Mouse (Mus musculus) thymus, adult 2 months (tissue): Measurements from ENCODE around the gene Aldoc. TPM values are rescaled to one million over a fixed set of nuclear protein-coding genes. Genes with fewer than 3 reads are reported as not detected.

Experiments
- DNase-seq: peaks from one replicate; pipeline ENCODE4 v3.0.0; 2021
- H3K27ac ChIP-seq: fragments of 200-500 bp; 2 replicates; pipeline ENCODE4 v1.5.1; 2012; ENCODE audit warnings: low read length, control low read depth; ENCODE audit not compliant: control insufficient read depth, insufficient read depth
- H3K27me3 ChIP-seq: fragments of 200-500 bp; 2 replicates; pipeline ENCODE4 v1.6.1; 2012; ENCODE audit warnings: mild to moderate bottlenecking, low read length, moderate library complexity, mixed read lengths; ENCODE audit not compliant: control insufficient read depth, insufficient read depth
- H3K36me3 ChIP-seq: fragments of 200-500 bp; 2 replicates; pipeline ENCODE4 v1.6.1; 2012; ENCODE audit warnings: mild to moderate bottlenecking, low read length, moderate library complexity; ENCODE audit not compliant: control insufficient read depth, insufficient read depth
- H3K4me1 ChIP-seq: fragments of 200-500 bp; replicated peaks from 2 replicates; pipeline ENCODE4 v1.6.1; 2012; ENCODE audit warnings: low read length; ENCODE audit not compliant: control insufficient read depth, insufficient read depth
- H3K4me3 ChIP-seq: fragments of 200-500 bp; 2 replicates; pipeline ENCODE4 v1.5.1; 2012; ENCODE audit warnings: mild to moderate bottlenecking, low read length, control low read depth, moderate library complexity; ENCODE audit not compliant: control insufficient read depth, insufficient read depth
- CTCF ChIP-seq: fragments of 200-500 bp; IDR thresholded peaks from 2 replicates; pipeline ENCODE4 v1.5.1; 2012; ENCODE audit warnings: mild to moderate bottlenecking, control low read depth, low read length, moderate library complexity, borderline replicate concordance; ENCODE audit not compliant: control insufficient read depth, poor library complexity, insufficient read depth; ENCODE audit errors: extremely low read depth
- POLR2A ChIP-seq: fragments of 200-500 bp; IDR thresholded peaks from 2 replicates; pipeline ENCODE4 v1.6.1; 2012; ENCODE audit warnings: mild to moderate bottlenecking, low read length, control low read depth, moderate library complexity; ENCODE audit not compliant: control insufficient read depth, poor library complexity, insufficient read depth; ENCODE audit errors: extremely low read depth
- WGBS: fragments of 180-500 bp; shearing (Covaris S2); methylation state at CpG from one replicate; pipeline ENCODE4 v1.1.7; 2018; 5-methylcytosine and 5-hydroxymethylcytosine counted together
- polyA plus RNA-seq: library from polyadenylated mRNA; depleted of rRNA; stranded (reverse); fragments of >200 nt; gene quantifications from 2 replicates; pipeline ENCODE4 v1.2.3, GENCODE M21; 2012; rRNA removed

Aldoc gene
- polyA plus RNA-seq, 1 experiment, result 3.0 TPM

GRCm38 (mm10) chr11:78370389-78370788, 47.6 kb downstream of the Aldoc start:
- H3K27me3 ChIP-seq, result no peaks in the 10 kb centered on the region

DNA sequence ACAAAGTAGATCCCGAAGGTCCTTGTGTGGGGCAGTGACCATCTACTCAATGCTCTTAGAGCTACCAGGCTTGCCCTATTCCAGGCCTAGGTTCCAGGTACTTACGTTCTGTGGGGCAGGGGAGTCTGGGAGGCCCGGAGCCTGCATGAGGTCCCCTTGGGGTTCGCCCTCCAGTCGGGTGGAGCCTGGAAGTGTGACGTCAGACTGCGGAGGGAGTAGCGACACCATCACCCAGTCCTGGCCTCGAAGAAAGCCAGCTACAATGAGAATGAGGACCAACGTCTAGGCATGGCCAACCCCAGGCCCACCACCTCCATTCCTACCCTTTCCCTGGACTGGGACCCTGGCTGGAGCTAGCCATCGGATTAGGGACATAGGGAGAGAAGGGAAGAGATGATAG, 48.9 kb downstream of the Aldoc start:
- no peak for TF ChIP-seq POLR2A
- Histone ChIP-seq H3K4me3 (no peak overlapping the region), H3K27me3 (no peaks in the 10 kb centered on the region), H3K27ac (no peak overlapping the region), H3K36me3 (no peaks in the 10 kb centered on the region), H3K4me1 (0 out of 2 replicates have a peak, but pooled peaks cover 4% of the 10 kb centered on the region)
- no peak for DNase-seq
- WGBS, result 97% methylated on average over 11 of the region's 11 CpGs

More at GRCm38 (mm10) chr11:78370389-78370788, 47.6 kb downstream of the Aldoc start:
- H3K27ac ChIP-seq, result no peak overlapping the region
- DNase-seq, result no peak
- H3K4me3 ChIP-seq, result no peak overlapping the region
- 77% methylated on average over 1 of the region's 1 CpGs for WGBS
- no peak for TF ChIP-seq POLR2A
- TF ChIP-seq CTCF, result no peak
- no peaks in the 10 kb centered on the region for H3K36me3 ChIP-seq
- no peaks in the 10 kb centered on the region for H3K4me1 ChIP-seq

GRCm38 (mm10) chr11:78372166-78372565, 49.4 kb downstream of the Aldoc start:
- WGBS, result 95% methylated on average over 3 of the region's 3 CpGs
- H3K4me3 ChIP-seq, result no peak overlapping the region

DNA sequence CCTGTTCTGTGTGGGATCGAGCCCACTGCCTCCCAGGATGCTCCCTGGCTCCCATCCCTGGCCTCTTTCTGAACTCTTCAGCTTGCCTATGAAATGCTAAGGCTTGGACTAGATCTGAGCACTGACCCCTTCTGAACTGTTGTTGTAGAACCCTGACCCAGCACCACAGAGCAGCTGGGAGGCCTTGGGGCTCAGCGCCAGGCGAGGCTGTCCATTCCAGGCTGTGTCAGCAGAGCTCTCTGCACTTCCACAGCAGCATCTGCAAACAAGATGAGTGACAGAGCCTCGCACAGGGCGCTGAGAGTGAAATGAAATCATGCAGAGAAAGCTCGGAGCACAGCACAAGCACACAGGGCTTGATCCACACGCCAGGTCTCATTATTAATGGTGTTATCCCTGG, 49.8 kb downstream of the Aldoc start:
- Histone ChIP-seq H3K4me1 (0 out of 2 replicates have a peak, but pooled peaks cover 4% of the 10 kb centered on the region), H3K4me3 (no peak overlapping the region), H3K27me3 (no peaks in the 10 kb centered on the region), H3K36me3 (no peaks in the 10 kb centered on the region), H3K27ac (no peak overlapping the region)
- 91% methylated on average over 7 of the region's 7 CpGs for WGBS
- DNase-seq, result no peak
- no peak for TF ChIP-seq POLR2A
- TF ChIP-seq CTCF, result no peak

More at GRCm38 (mm10) chr11:78372166-78372565, 49.4 kb downstream of the Aldoc start:
- DNase-seq, result no peak
- Histone ChIP-seq H3K36me3 (no peaks in the 10 kb centered on the region), H3K27ac (no peak overlapping the region), H3K27me3 (no peaks in the 10 kb centered on the region), H3K4me1 (0 out of 2 replicates have a peak, but pooled peaks cover 4% of the 10 kb centered on the region)
- TF ChIP-seq CTCF (no peak), POLR2A (no peak)

- TF ChIP-seq CTCF (no peak), POLR2A (no peak)
- DNase-seq, result no peak
- H3K27me3 ChIP-seq, result no peaks in the 10 kb centered on the region
- H3K4me3 ChIP-seq, result no peak overlapping the region
- H3K36me3 ChIP-seq, result no peaks in the 10 kb centered on the region
- WGBS, result 91% methylated on average over 8 of the region's 8 CpGs
- H3K27ac ChIP-seq, result no peak overlapping the region
- H3K4me1 ChIP-seq, result 0 out of 2 replicates have a peak, but pooled peaks cover 4% of the 10 kb centered on the region
Observed at GRCm38 (mm10) chr11:78374147-78374546, 51.4 kb downstream of the Aldoc start.

Other genes with a start within 250 kb of the Aldoc start
- 41.7 and 45.7 TPM in 2 replicates for gene Eral1, start 242.6 kb upstream of the Aldoc start, polyA plus RNA-seq
- gene Fam222b, start 228.3 kb upstream of the Aldoc start, polyA plus RNA-seq, result 17.6 and 18.9 TPM in 2 replicates
- gene Traf4, start 157.4 kb upstream of the Aldoc start, polyA plus RNA-seq, result 275 TPM in 2 replicates
- 27.0 and 27.4 TPM in 2 replicates for gene Nek8, start 146.3 kb upstream of the Aldoc start, polyA plus RNA-seq
- 30.0 and 33.1 TPM in 2 replicates for gene Tlcd1, start 146.3 kb upstream of the Aldoc start, polyA plus RNA-seq
- 193 and 312 TPM in 2 replicates for gene Rpl23a, start 139.4 kb upstream of the Aldoc start, polyA plus RNA-seq
- 15.4 and 18.5 TPM in 2 replicates for gene Rab34, start 134.5 kb upstream of the Aldoc start, polyA plus RNA-seq
- gene Proca1, start 129.6 kb upstream of the Aldoc start, polyA plus RNA-seq, result 0.23 and 0.66 TPM in 2 replicates
- gene Sdf2, start 77.2 kb upstream of the Aldoc start, polyA plus RNA-seq, result 95.9 and 132 TPM in 2 replicates
- gene Supt6, start 77.0 kb upstream of the Aldoc start, polyA plus RNA-seq, result 36.2 and 38.8 TPM in 2 replicates
- gene 2610507B11Rik, start 61.2 kb upstream of the Aldoc start, polyA plus RNA-seq, result 98.5 and 104 TPM in 2 replicates
- 0.32 and 0.38 TPM in 2 replicates for gene BC030499, start 32.1 kb upstream of the Aldoc start, polyA plus RNA-seq
- gene Spag5, start 21.4 kb upstream of the Aldoc start, polyA plus RNA-seq, result 46.1 and 52.7 TPM in 2 replicates
- 88.3 and 95.0 TPM in 2 replicates for gene Pigs, start 5.4 kb downstream of the Aldoc start, polyA plus RNA-seq
- 31.1 and 42.0 TPM in 2 replicates for gene Unc119, start 20.5 kb downstream of the Aldoc start, polyA plus RNA-seq
- gene Foxn1, start 63.6 kb downstream of the Aldoc start, polyA plus RNA-seq, result 27.0 and 31.3 TPM in 2 replicates
- 0.61 and 0.68 TPM in 2 replicates for gene Slc13a2, start 99.2 kb downstream of the Aldoc start, polyA plus RNA-seq
- 8.3 and 11.2 TPM in 2 replicates for gene Slc46a1, start 142.7 kb downstream of the Aldoc start, polyA plus RNA-seq
- gene Sarm1, start 174.8 kb downstream of the Aldoc start, polyA plus RNA-seq, result 0.62 and 0.97 TPM in 2 replicates
- gene Vtn, start 176.1 kb downstream of the Aldoc start, polyA plus RNA-seq, result 5.5 and 8.9 TPM in 2 replicates
- 0.09 and 0.13 TPM in 2 replicates for gene Sebox, start 180.5 kb downstream of the Aldoc start, polyA plus RNA-seq
- gene Tmem199, start 189.2 kb downstream of the Aldoc start, polyA plus RNA-seq, result 13.5 and 17.3 TPM in 2 replicates
- gene Poldip2, start 189.2 kb downstream of the Aldoc start, polyA plus RNA-seq, result 41.3 and 43.6 TPM in 2 replicates
- gene Tnfaip1, start 213.4 kb downstream of the Aldoc start, polyA plus RNA-seq, result 13.4 and 14.3 TPM in 2 replicates
- 58.4 and 60.7 TPM in 2 replicates for gene Ift20, start 213.4 kb downstream of the Aldoc start, polyA plus RNA-seq
- gene Tmem97, start 227.8 kb downstream of the Aldoc start, polyA plus RNA-seq, result 20.6 and 21.6 TPM in 2 replicates